Mouse (Mus musculus) activated CD4-positive, CD25-positive, alpha-beta regulatory T cell, adult 4 months (primary cell): ENCODE results near the gene Iffo1. TPM values are rescaled to one million over a fixed set of nuclear protein-coding genes. Genes with fewer than 3 reads are reported as not detected.

Experiments
- ATAC-seq: one replicate; pipeline ENCODE4 v1.8.0; 2017
- polyA plus RNA-seq, 2 experiments: library from polyadenylated mRNA; unstranded; fragments of 100-300 nt; shearing (Covaris generic); gene quantifications; one replicate each; pipeline ENCODE4 v1.2.1; 2017

The Iffo1 gene
- polyA plus RNA-seq, 2 experiments from 2014 or later = 6.9 to 13.3 TPM

- ATAC-seq = no peak
Measured at GRCm38 (mm10) chr6:125142436-125142835, 2.6 kb upstream of the Iffo1 start.

GRCm38 (mm10) chr6:125143128-125143527 lies 1.9 kb upstream of the Iffo1 start:
- no peak for ATAC-seq

- ATAC-seq = no peak
Measured at GRCm38 (mm10) chr6:125143904-125144303, 1.1 kb upstream of the Iffo1 start.

- no peak for ATAC-seq
Measured at GRCm38 (mm10) chr6:125145479-125145951, 474 bp downstream of the Iffo1 start.

- no peak for ATAC-seq
Measured at GRCm38 (mm10) chr6:125146148-125146547, 1.1 kb downstream of the Iffo1 start.

GRCm38 (mm10) chr6:125146797-125147196 lies 1.8 kb downstream of the Iffo1 start:
- no peak for ATAC-seq

GRCm38 (mm10) chr6:125147329-125147728 lies 2.3 kb downstream of the Iffo1 start:
- no peak for ATAC-seq

GRCm38 (mm10) chr6:125148251-125148925 lies 3.3 kb downstream of the Iffo1 start:
- no peak for ATAC-seq

GRCm38 (mm10) chr6:125148926-125149568 lies 4.0 kb downstream of the Iffo1 start:
- ATAC-seq = no peak

GRCm38 (mm10) chr6:125149569-125149950 lies 4.5 kb downstream of the Iffo1 start:
- no peak for ATAC-seq

GRCm38 (mm10) chr6:125152212-125153017 lies 7.4 kb downstream of the Iffo1 start:
- no peak for ATAC-seq

- ATAC-seq = no peak
Measured at GRCm38 (mm10) chr6:125153018-125153389, 8.0 kb downstream of the Iffo1 start.

GRCm38 (mm10) chr6:125153682-125154081 lies 8.6 kb downstream of the Iffo1 start:
- ATAC-seq = no peak

GRCm38 (mm10) chr6:125154550-125154949 lies 9.5 kb downstream of the Iffo1 start:
- ATAC-seq = no peak

GRCm38 (mm10) chr6:125155262-125155661 lies 10.2 kb downstream of the Iffo1 start:
- ATAC-seq = no peak

- no peak for ATAC-seq
Measured at GRCm38 (mm10) chr6:125156491-125156890, 11.4 kb downstream of the Iffo1 start.

GRCm38 (mm10) chr6:125156903-125157614 lies 12.0 kb downstream of the Iffo1 start:
- no peak for ATAC-seq

- ATAC-seq = no peak
Measured at GRCm38 (mm10) chr6:125158944-125159492, 14.0 kb downstream of the Iffo1 start.

- ATAC-seq = no peak
Measured at GRCm38 (mm10) chr6:125159773-125160557, 14.9 kb downstream of the Iffo1 start.

- ATAC-seq = no peak
Measured at GRCm38 (mm10) chr6:125160558-125160853, 15.5 kb downstream of the Iffo1 start.

GRCm38 (mm10) chr6:125160854-125161760 lies 16.1 kb downstream of the Iffo1 start:
- no peak for ATAC-seq
